Mouse (Mus musculus) hindbrain, postnatal 0 days (tissue): ENCODE measurements around the gene Cemip2. TPM values are rescaled to one million over a fixed set of nuclear protein-coding genes. Genes with fewer than 3 reads are reported as not detected.

Experiments used
- ATAC-seq: fragments of 200-750 bp; cut with Nextera tagmentation; 2 replicates; pipeline ENCODE4 v1.8.0; 2017; ENCODE audit warnings: mild to moderate bottlenecking, moderate TSS enrichment, moderate library complexity
- DNase-seq: peaks from one replicate; pipeline ENCODE4 v3.0.0-alpha.2; 2015; ENCODE audit warnings: low spot score
- H3K27ac ChIP-seq: fragments of 300-500 bp; sonication (generic); 2 replicates; pipeline ENCODE4 v1.5.1; 2014; ENCODE audit warnings: mild to moderate bottlenecking
- H3K27me3 ChIP-seq: fragments of 300-500 bp; sonication (generic); 2 replicates; pipeline ENCODE4 v1.6.1; 2014; ENCODE audit warnings: low read length, mixed read lengths; ENCODE audit not compliant: insufficient read depth
- H3K36me3 ChIP-seq: fragments of 300-500 bp; sonication (generic); 2 replicates; pipeline ENCODE4 v1.6.1; 2014; ENCODE audit warnings: low read length, mixed read lengths; ENCODE audit not compliant: insufficient read depth
- H3K4me1 ChIP-seq: fragments of 300-500 bp; sonication (generic); 2 replicates; pipeline ENCODE4 v1.6.1; 2014; ENCODE audit warnings: antibody characterized with exemption, low read length, mixed read lengths; ENCODE audit not compliant: insufficient read depth
- H3K4me2 ChIP-seq: fragments of 300-500 bp; sonication (generic); 2 replicates; pipeline ENCODE4 v1.6.1; 2014; ENCODE audit warnings: low read depth, mild to moderate bottlenecking, low read length, moderate library complexity, mixed read lengths
- H3K4me3 ChIP-seq: fragments of 300-500 bp; sonication (generic); 2 replicates; pipeline ENCODE4 v1.5.1; 2014; ENCODE audit warnings: low read length
- H3K9ac ChIP-seq: fragments of 300-500 bp; sonication (generic); replicated peaks from 2 replicates; pipeline ENCODE4 v1.6.1; 2014; ENCODE audit warnings: mild to moderate bottlenecking, low read length, moderate library complexity, mixed read lengths
- H3K9me3 ChIP-seq: fragments of 300-500 bp; sonication (generic); 2 replicates; pipeline ENCODE4 v1.6.1; 2016; ENCODE audit warnings: low read length, mixed read lengths
- CTCF ChIP-seq: IDR thresholded peaks from 2 replicates; pipeline ENCODE4 v1.5.1; 2016; ENCODE audit warnings: antibody characterized with exemption, control low read depth, low read depth
- WGBS: fragments of 180-500 bp; shearing (Covaris S2); extraction: QIAGEN DNeasy Blood & Tissue Kit; methylation state at CpG from one replicate; pipeline ENCODE4 v1.1.7; 2014; 5-methylcytosine and 5-hydroxymethylcytosine counted together
- polyA plus RNA-seq: library from polyadenylated mRNA; unstranded; fragments of >200 nt; fragmentation: Nextera tagmentation; extraction: Ambion mirVana; gene quantifications from 2 replicates; pipeline ENCODE4 v1.2.1, GENCODE M21; 2015
- total RNA-seq: library from RNA; depleted of rRNA; stranded (reverse); fragments of >200 nt; gene quantifications from 2 replicates; pipeline ENCODE4 v1.2.3, GENCODE M21; 2014

The Cemip2 gene
- total and polyA plus RNA-seq, 2 experiments from 2014 or later: 11.7 to 25.1 TPM

GRCm38 (mm10) chr19:21825128-21825885 lies 47.2 kb downstream of the Cemip2 start:
- DNase-seq (peak; percentile 7), ATAC-seq (no peak)
- H3K4me3 ChIP-seq: no peak overlapping the region
- H3K36me3 ChIP-seq: peaks cover 22% of the 10 kb centered on the region; the same call in 1 of the 2 replicates
- no peaks in the 10 kb centered on the region for H3K4me1 ChIP-seq
- peak; percentile 40 for TF ChIP-seq CTCF
- no peak overlapping the region for H3K9ac ChIP-seq
- WGBS: 78% methylated on average over 4 of the region's 4 CpGs
- no peak overlapping the region for H3K4me2 ChIP-seq
- no peaks in the 10 kb centered on the region for H3K9me3 ChIP-seq
- H3K27ac ChIP-seq: no peak overlapping the region
- no peaks in the 10 kb centered on the region for H3K27me3 ChIP-seq

GRCm38 (mm10) chr19:21833416-21833992 lies 55.4 kb downstream of the Cemip2 start:
- Histone ChIP-seq H3K4me3 (no peak overlapping the region), H3K9me3 (no peaks in the 10 kb centered on the region), H3K4me1 (no peaks in the 10 kb centered on the region), H3K4me2 (no peak overlapping the region), H3K36me3 (peaks cover 55% of the 10 kb centered on the region), H3K27ac (no peak overlapping the region), H3K9ac (no peak overlapping the region), H3K27me3 (no peaks in the 10 kb centered on the region)
- no peak for TF ChIP-seq CTCF
- DNase-seq (no peak), ATAC-seq (no peak)
- 86% methylated on average over 12 of the region's 12 CpGs for WGBS

GRCm38 (mm10) chr19:21834952-21835351 lies 56.8 kb downstream of the Cemip2 start:
- H3K27me3 ChIP-seq: no peaks in the 10 kb centered on the region
- no peak overlapping the region for H3K27ac ChIP-seq
- no peak overlapping the region for H3K9ac ChIP-seq
- H3K9me3 ChIP-seq: no peaks in the 10 kb centered on the region
- ATAC-seq (no peak), DNase-seq (no peak)
- H3K36me3 ChIP-seq: peaks cover 48% of the 10 kb centered on the region
- H3K4me1 ChIP-seq: no peaks in the 10 kb centered on the region
- TF ChIP-seq CTCF: no peak
- 94% methylated on average over 7 of the region's 7 CpGs for WGBS
- no peak overlapping the region for H3K4me3 ChIP-seq
- H3K4me2 ChIP-seq: no peak overlapping the region

GRCm38 (mm10) chr19:21850721-21851120 lies 72.6 kb downstream of the Cemip2 start:
- Histone ChIP-seq H3K27me3 (no peaks in the 10 kb centered on the region), H3K9me3 (no peaks in the 10 kb centered on the region), H3K9ac (no peak overlapping the region), H3K36me3 (peaks cover 28% of the 10 kb centered on the region; the same call in 1 of the 2 replicates), H3K4me2 (no peak overlapping the region), H3K27ac (no peak overlapping the region), H3K4me1 (no peaks in the 10 kb centered on the region), H3K4me3 (no peak overlapping the region)
- no peak for TF ChIP-seq CTCF
- DNase-seq (no peak), ATAC-seq (no peak)
- 90% methylated on average over 10 of the region's 10 CpGs for WGBS

GRCm38 (mm10) chr19:21854526-21855228 lies 76.5 kb downstream of the Cemip2 start:
- no peaks in the 10 kb centered on the region for H3K9me3 ChIP-seq
- no peak overlapping the region for H3K27ac ChIP-seq
- no peak for TF ChIP-seq CTCF
- ATAC-seq: no peak
- peaks cover 31% of the 10 kb centered on the region for H3K36me3 ChIP-seq
- WGBS: 93% methylated on average over 5 of the region's 5 CpGs
- H3K4me2 ChIP-seq: no peak overlapping the region
- H3K27me3 ChIP-seq: no peaks in the 10 kb centered on the region
- H3K4me1 ChIP-seq: no peaks in the 10 kb centered on the region
- H3K4me3 ChIP-seq: no peak overlapping the region
- no peak overlapping the region for H3K9ac ChIP-seq
- no peak for DNase-seq

GRCm38 (mm10) chr19:21855421-21856128 lies 77.4 kb downstream of the Cemip2 start:
- no peak for DNase-seq
- H3K9me3 ChIP-seq: no peaks in the 10 kb centered on the region
- H3K27ac ChIP-seq: no peak overlapping the region
- H3K36me3 ChIP-seq: peaks cover 31% of the 10 kb centered on the region
- 88% methylated on average over 8 of the region's 8 CpGs for WGBS
- no peak for ATAC-seq
- no peak overlapping the region for H3K4me2 ChIP-seq
- H3K9ac ChIP-seq: no peak overlapping the region
- no peaks in the 10 kb centered on the region for H3K27me3 ChIP-seq
- no peak for TF ChIP-seq CTCF
- H3K4me1 ChIP-seq: no peaks in the 10 kb centered on the region
- H3K4me3 ChIP-seq: no peak overlapping the region
